Mouse (Mus musculus) heart, embryonic 11.5 days (tissue): ENCODE data around the gene Akr1c18. TPM values are rescaled to one million over a fixed set of nuclear protein-coding genes. Genes with fewer than 3 reads are reported as not detected.
A peak's percentile ranks its signal among the peaks of the same experiment; 100 is the strongest.
"Not testable (repeated sequence)": the region's sequence is repeated elsewhere in the genome, so short reads cannot be mapped to it uniquely, and the experiment has no call there.

Source experiments
- ATAC-seq: fragments of 200-750 bp; cut with Nextera tagmentation; replicated peaks from 2 replicates; pipeline ENCODE4 v1.8.0; 2017; ENCODE audit warnings: moderate library complexity; ENCODE audit not compliant: insufficient number of reproducible peaks, low FRiP score, low TSS enrichment
- H3K27ac ChIP-seq: fragments of 300-500 bp; sonication (generic); 2 replicates; pipeline ENCODE4 v1.5.1; 2014; ENCODE audit warnings: mild to moderate bottlenecking, low read depth, low read length
- H3K27me3 ChIP-seq: fragments of 300-500 bp; sonication (generic); 2 replicates; pipeline ENCODE4 v1.6.1; 2014; ENCODE audit warnings: mild to moderate bottlenecking, low read length, mixed read lengths; ENCODE audit not compliant: control insufficient read depth, insufficient read depth
- H3K36me3 ChIP-seq: fragments of 300-500 bp; sonication (generic); 2 replicates; pipeline ENCODE4 v1.6.1; 2014; ENCODE audit warnings: mild to moderate bottlenecking, low read length, moderate library complexity, mixed read lengths; ENCODE audit not compliant: control insufficient read depth, insufficient read depth
- H3K4me1 ChIP-seq: fragments of 300-500 bp; sonication (generic); 2 replicates; pipeline ENCODE4 v1.6.1; 2014; ENCODE audit warnings: low read length; ENCODE audit not compliant: control insufficient read depth, insufficient read depth
- H3K4me2 ChIP-seq: fragments of 300-500 bp; sonication (generic); 2 replicates; pipeline ENCODE4 v1.6.1; 2014; ENCODE audit warnings: mild to moderate bottlenecking, moderate library complexity
- H3K4me3 ChIP-seq: fragments of 300-500 bp; sonication (generic); 2 replicates; pipeline ENCODE4 v1.5.1; 2014; ENCODE audit warnings: low read depth, low read length
- H3K9ac ChIP-seq: fragments of 300-500 bp; sonication (generic); 2 replicates; pipeline ENCODE4 v1.6.1; 2014; ENCODE audit warnings: mild to moderate bottlenecking, low read depth, low read length, moderate library complexity
- H3K9me3 ChIP-seq: fragments of 300-500 bp; sonication (generic); replicated peaks from 2 replicates; pipeline ENCODE4 v1.6.1; 2016; ENCODE audit warnings: low read length; ENCODE audit not compliant: control insufficient read depth
- WGBS: fragments of 180-500 bp; shearing (Covaris S2); extraction: QIAGEN DNeasy Blood & Tissue Kit; methylation state at CpG from one replicate; pipeline ENCODE4 v1.1.7; 2014; ENCODE audit not compliant: insufficient replicate concordance; 5-methylcytosine and 5-hydroxymethylcytosine counted together
- polyA plus RNA-seq: library from polyadenylated mRNA; unstranded; fragments of >200 nt; fragmentation: Nextera tagmentation; extraction: Ambion mirVana; gene quantifications from 2 replicates; pipeline ENCODE4 v1.2.1, GENCODE M21; 2014

Akr1c18 gene
- polyA plus RNA-seq, 1 experiment from 2014 or later: not detected

DNA sequence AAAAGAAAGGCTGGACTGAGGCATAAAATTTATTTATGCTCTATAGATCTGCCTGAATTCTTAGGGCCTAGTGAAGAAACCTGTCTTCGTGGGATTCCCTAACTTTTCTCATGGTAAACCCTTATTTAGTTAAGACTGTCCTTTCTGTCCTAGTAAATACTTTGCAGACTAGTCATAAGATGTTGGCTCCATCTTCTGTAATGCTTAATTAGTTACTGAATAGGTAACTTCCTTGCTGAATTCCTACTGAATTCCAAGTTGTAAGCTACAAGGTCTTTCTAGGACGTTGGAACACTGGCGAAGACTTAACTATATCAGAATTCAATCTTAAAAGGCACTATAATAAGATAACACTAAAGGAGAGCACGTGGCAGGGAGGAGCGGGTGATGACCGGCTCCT, 26.0 kb downstream of the Akr1c18 start:
- H3K4me3 ChIP-seq, H3K9me3 ChIP-seq, H3K4me1 ChIP-seq, ATAC-seq, H3K9ac ChIP-seq, H3K4me2 ChIP-seq, H3K27me3 ChIP-seq, H3K36me3 ChIP-seq, H3K27ac ChIP-seq: not testable (repeated sequence)
- WGBS: 85% methylated on average over 6 of the region's 6 CpGs

DNA sequence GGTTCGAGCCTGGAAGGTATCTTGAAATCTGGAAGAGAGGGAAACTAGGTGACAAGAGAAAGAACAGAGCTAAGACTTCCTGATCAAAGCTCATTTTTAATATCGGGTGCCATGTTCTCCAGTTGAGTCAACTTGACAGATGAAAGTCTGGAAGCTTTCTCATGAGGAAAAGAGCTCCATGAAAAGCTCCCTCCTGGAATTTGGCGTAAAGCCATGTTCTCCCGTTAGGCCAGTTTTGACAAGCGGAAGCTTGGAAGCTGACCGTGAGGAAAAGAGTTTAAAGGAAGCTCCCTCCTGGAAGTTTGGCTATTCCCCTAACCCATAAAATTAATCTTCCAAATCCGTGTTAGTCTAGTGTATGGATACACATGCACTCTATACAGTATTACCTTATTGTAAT, 27.3 kb downstream of the Akr1c18 start:
- no peaks in the 10 kb centered on the region for H3K4me1 ChIP-seq
- H3K4me2 ChIP-seq: no peak overlapping the region
- H3K9ac ChIP-seq: no peak overlapping the region
- H3K4me3 ChIP-seq: no peak overlapping the region
- no peak for ATAC-seq
- no peaks in the 10 kb centered on the region for H3K9me3 ChIP-seq
- no peaks in the 10 kb centered on the region for H3K27me3 ChIP-seq
- WGBS: 80% methylated on average over 7 of the region's 7 CpGs
- H3K36me3 ChIP-seq: no peaks in the 10 kb centered on the region
- H3K27ac ChIP-seq: no peak overlapping the region

DNA sequence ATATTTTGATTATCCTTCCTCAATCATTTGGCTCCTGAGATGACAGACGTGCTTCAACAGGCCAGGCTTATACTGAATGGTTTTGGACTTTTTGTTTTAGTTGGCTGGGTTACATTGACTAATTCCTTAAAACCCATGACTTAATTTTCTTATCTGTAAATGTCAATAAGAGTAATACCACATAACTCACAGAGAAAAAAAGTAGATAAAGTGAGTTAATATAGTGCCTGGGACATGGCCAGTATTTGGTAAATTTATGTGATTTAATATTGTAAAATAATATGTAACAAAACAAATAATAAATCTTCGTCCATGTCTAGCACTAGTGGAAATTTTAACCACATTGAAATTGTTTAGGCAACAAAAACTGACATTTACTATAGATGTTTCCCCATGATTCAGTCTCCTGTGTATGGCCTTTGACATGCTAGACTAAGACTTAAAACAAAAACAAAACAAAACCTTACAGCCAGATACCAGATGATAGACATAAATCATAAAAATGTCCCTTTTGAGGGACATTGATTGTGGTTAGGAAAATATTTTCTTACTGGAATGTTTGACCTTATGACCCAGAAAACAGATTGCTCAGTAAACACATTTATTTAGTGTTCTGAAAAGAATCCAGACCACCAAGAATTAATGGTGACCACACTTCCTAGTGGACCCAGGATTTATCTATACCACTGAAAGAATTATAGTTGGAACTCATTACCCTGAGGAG, 31.1 kb downstream of the Akr1c18 start:
- Histone ChIP-seq H3K4me3 (no peak overlapping the region), H3K9me3 (no peaks in the 10 kb centered on the region), H3K27ac (no peak overlapping the region), H3K36me3 (no peaks in the 10 kb centered on the region), H3K9ac (no peak overlapping the region), H3K4me1 (no peaks in the 10 kb centered on the region), H3K4me2 (no peak overlapping the region), H3K27me3 (no peaks in the 10 kb centered on the region)
- 60% methylated on average over 2 of the region's 2 CpGs for WGBS
- ATAC-seq: no peak

DNA sequence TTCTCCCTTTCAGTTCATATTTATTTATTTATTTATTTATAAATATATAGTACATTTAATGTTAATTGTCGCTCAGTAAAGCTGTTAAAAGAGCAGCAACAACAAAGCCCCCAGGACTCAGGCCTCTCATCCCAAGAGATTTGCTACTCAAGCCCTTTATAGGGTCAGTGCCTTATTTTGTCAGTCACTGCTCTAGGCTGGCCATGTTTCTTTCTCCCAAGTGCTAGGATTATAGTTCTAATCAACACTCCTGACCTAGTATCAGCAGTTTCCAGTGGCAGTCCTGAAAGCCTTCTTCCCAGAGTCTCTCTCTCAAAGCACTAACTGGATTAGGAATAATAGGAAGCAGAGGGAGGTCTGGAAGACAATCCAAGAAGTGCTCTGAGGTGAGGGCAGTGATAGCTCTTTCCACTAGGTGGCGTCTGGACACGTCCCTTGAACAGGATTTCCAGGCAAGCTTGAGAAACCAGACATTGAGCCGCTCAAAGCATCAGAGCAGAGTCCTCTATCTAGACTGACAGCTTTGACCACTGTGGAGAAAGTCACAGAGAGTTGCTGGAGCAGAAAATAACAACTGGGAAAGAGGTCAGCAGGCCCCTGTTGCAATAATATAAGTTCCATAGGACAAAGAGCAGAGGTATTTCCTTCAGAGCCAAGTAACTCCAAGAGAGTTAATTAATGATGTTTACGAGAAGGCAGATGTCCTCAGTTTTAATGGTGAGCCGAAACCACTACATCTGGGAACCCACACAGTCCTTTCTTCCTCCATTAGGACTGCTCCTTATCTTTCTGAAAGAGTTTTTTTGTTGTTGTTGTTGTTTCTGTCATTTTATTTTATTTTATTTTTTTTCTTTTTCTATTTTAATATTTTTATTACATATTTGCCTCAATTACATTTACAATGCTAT, 39.9 kb downstream of the Akr1c18 start:
- Histone ChIP-seq H3K4me1 (no peaks in the 10 kb centered on the region), H3K4me2 (no peak overlapping the region), H3K9me3 (no peaks in the 10 kb centered on the region), H3K27me3 (no peaks in the 10 kb centered on the region), H3K9ac (no peak overlapping the region), H3K27ac (no peak overlapping the region), H3K4me3 (no peak overlapping the region), H3K36me3 (no peaks in the 10 kb centered on the region)
- 33% methylated on average over 6 of the region's 6 CpGs for WGBS
- ATAC-seq: peak; percentile 61; the same call in 1 of the 2 replicates

DNA sequence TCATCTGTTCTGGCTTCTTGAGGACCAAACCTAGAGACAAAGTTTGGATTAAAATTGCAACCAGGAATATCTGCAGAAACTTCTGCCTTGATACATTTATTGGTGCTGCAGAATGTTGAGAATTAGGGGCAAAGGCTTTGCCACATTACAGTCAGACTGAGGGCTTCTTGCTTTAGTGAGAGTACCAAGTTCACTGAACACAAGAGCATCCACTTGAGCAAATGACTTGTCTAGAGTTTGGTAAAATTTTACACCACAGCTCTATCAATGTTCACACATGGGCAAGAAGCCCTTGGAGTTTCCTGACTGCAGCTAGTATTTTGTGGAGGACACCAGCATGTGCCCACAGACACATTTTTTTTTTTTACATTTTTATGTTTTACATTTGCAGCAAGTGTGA, 47.7 kb downstream of the Akr1c18 start:
- no peak overlapping the region for H3K4me3 ChIP-seq
- H3K9me3 ChIP-seq: no peaks in the 10 kb centered on the region
- H3K9ac ChIP-seq: no peak overlapping the region
- H3K27ac ChIP-seq: no peak overlapping the region
- no peaks in the 10 kb centered on the region for H3K27me3 ChIP-seq
- H3K36me3 ChIP-seq: no peaks in the 10 kb centered on the region
- no peak for ATAC-seq
- no peak overlapping the region for H3K4me2 ChIP-seq
- H3K4me1 ChIP-seq: no peaks in the 10 kb centered on the region

DNA sequence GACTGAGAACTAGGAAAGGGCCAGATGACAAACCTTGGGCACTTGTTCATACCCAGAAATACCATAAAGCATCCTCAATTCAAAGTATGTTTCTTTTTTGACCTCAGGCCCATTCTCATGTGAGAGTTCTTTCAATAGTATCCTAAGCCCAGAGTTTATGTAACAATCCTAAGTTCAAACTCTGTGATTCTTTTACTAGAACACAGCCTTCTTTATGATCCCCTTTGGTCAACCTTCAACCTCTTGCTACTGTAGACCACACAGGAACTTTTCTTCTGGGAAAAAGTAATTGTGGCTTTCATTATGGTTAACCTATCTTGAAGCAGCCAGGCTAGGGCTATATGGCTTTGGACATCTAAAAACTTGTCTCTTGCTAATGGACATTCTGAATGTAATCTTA, 48.8 kb downstream of the Akr1c18 start:
- Histone ChIP-seq H3K9me3 (no peaks in the 10 kb centered on the region), H3K9ac (no peak overlapping the region), H3K27ac (no peak overlapping the region), H3K36me3 (no peaks in the 10 kb centered on the region), H3K27me3 (no peaks in the 10 kb centered on the region), H3K4me1 (no peaks in the 10 kb centered on the region), H3K4me2 (no peak overlapping the region), H3K4me3 (no peak overlapping the region)
- ATAC-seq: no peak

Other genes with a start within 250 kb of the Akr1c18 start
- gene Net1, start 232.4 kb downstream of the Akr1c18 start, polyA plus RNA-seq: 47.9 and 51.8 TPM in 2 replicates
- gene Tubal3, start 232.4 kb downstream of the Akr1c18 start, polyA plus RNA-seq: not detected in 2 replicates
- gene Ucn3, start 205.3 kb downstream of the Akr1c18 start, polyA plus RNA-seq: not detected in 2 replicates
- 1.9 and 2.3 TPM in 2 replicates for gene Akr1c14, start 101.6 kb downstream of the Akr1c18 start, polyA plus RNA-seq
- 3.2 and 3.7 TPM in 2 replicates for gene Akr1c13, start 40.5 kb upstream of the Akr1c18 start, polyA plus RNA-seq
- 0.68 and 0.93 TPM in 2 replicates for gene Akr1c19, start 78.0 kb upstream of the Akr1c18 start, polyA plus RNA-seq
- 0.44 TPM in 1 of 2 replicates, not detected in the other for gene Akr1c12, start 128.8 kb upstream of the Akr1c18 start, polyA plus RNA-seq